Mouse (Mus musculus): ENCODE measurements around the gene Ankrd39.

GRCm38 (mm10) chr1:36551904-36552303, 4.7 kb upstream of the Ankrd39 start:
- peak; percentile 11 for TF ChIP-seq CTCF (IDR thresholded peaks at IDR 0.05; ENCODE audit: low read depth, low read length)
- no peak for TF ChIP-seq POLR2A (IDR thresholded peaks at IDR 0.05; ENCODE audit: insufficient read depth, low read length)

Data from ES-Bruce4 (cell line).